Mouse (Mus musculus): ENCODE results near the gene Zc3h14. TPM values are rescaled to one million over a fixed set of nuclear protein-coding genes. Genes with fewer than 3 reads are reported as not detected.

The Zc3h14 gene
- total RNA-seq, 2 experiments from 2014 or later, result 67.9 to 75.1 TPM

GRCm38 (mm10) chr12:98835466-98835865 lies 88.7 kb downstream of the Zc3h14 start:
- DNase-seq (ENCODE audit: low spot score in 2 of 2), result no peak

Other genes starting within 250 kb of the Zc3h14 start
- under 1 TPM; 0.18 to 0.25 TPM for gene Kcnk10, start 168.7 kb upstream of the Zc3h14 start, total RNA-seq (2021)
- 1 to 10 TPM; 6.0 to 7.0 TPM for gene Spata7, start 118.8 kb upstream of the Zc3h14 start, total RNA-seq (2021)
- 10 to 100 TPM; 53.4 to 56.0 TPM for gene Ptpn21, start 9.6 kb upstream of the Zc3h14 start, total RNA-seq (2021)
- 1 to 10 TPM; 3.3 to 3.7 TPM for gene Eml5, start 154.5 kb downstream of the Zc3h14 start, total RNA-seq (2021)
- gene Ttc8, start 173.6 kb downstream of the Zc3h14 start, total RNA-seq (2021), result 10 to 100 TPM; 20.3 to 20.6 TPM

Data from gastrocnemius, postnatal 4 days (tissue).